Mouse (Mus musculus) intestine, postnatal 0 days (tissue): Measurements from ENCODE around the gene I830077J02Rik. TPM values are rescaled to one million over a fixed set of nuclear protein-coding genes. Genes with fewer than 3 reads are reported as not detected.

Source experiments
- ATAC-seq: fragments of 200-750 bp; cut with Nextera tagmentation; 2 replicates; pipeline ENCODE4 v1.8.0; 2017; ENCODE audit warnings: mild to moderate bottlenecking, moderate TSS enrichment, moderate library complexity
- H3K27ac ChIP-seq: fragments of 300-500 bp; sonication (generic); 2 replicates; pipeline ENCODE4 v1.5.1; 2014; ENCODE audit warnings: mild to moderate bottlenecking, low read depth, low read length, moderate library complexity
- H3K27me3 ChIP-seq: fragments of 300-500 bp; sonication (generic); replicated peaks from 2 replicates; pipeline ENCODE4 v1.6.1; 2014; ENCODE audit warnings: low read length, mixed read lengths; ENCODE audit not compliant: control insufficient read depth, insufficient read depth
- H3K36me3 ChIP-seq: fragments of 300-500 bp; sonication (generic); 2 replicates; pipeline ENCODE4 v1.6.1; 2014; ENCODE audit warnings: mild to moderate bottlenecking, moderate library complexity; ENCODE audit not compliant: control insufficient read depth, insufficient read depth
- H3K4me1 ChIP-seq: fragments of 300-500 bp; sonication (generic); replicated peaks from 2 replicates; pipeline ENCODE4 v1.6.1; 2014; ENCODE audit warnings: antibody characterized with exemption, low read length, mixed read lengths; ENCODE audit not compliant: control insufficient read depth, insufficient read depth
- H3K4me2 ChIP-seq: fragments of 300-500 bp; sonication (generic); replicated peaks from 2 replicates; pipeline ENCODE4 v1.6.1; 2014; ENCODE audit warnings: low read depth, mild to moderate bottlenecking, moderate library complexity
- H3K4me3 ChIP-seq: fragments of 300-500 bp; sonication (generic); 2 replicates; pipeline ENCODE4 v1.5.1; 2014; ENCODE audit warnings: low read depth, low read length
- H3K9ac ChIP-seq: fragments of 300-500 bp; sonication (generic); 2 replicates; pipeline ENCODE4 v1.6.1; 2014; ENCODE audit warnings: mild to moderate bottlenecking, low read depth, low read length
- H3K9me3 ChIP-seq: fragments of 300-500 bp; sonication (generic); 2 replicates; pipeline ENCODE4 v1.6.1; 2016; ENCODE audit warnings: mixed run types; ENCODE audit not compliant: control insufficient read depth
- CTCF ChIP-seq: sonication (generic); IDR thresholded peaks from 2 replicates; pipeline ENCODE4 v1.5.1; 2016; ENCODE audit warnings: low read depth, mild to moderate bottlenecking, control low read depth, antibody characterized with exemption, moderate library complexity
- WGBS: fragments of 180-500 bp; shearing (Covaris S2); extraction: QIAGEN DNeasy Blood & Tissue Kit; methylation state at CpG from one replicate; pipeline ENCODE4 v1.1.7; 2014; 5-methylcytosine and 5-hydroxymethylcytosine counted together
- polyA plus RNA-seq: library from polyadenylated mRNA; unstranded; fragments of >200 nt; fragmentation: Nextera tagmentation; extraction: Ambion mirVana; gene quantifications from 2 replicates; pipeline ENCODE4 v1.2.1, GENCODE M21; 2015

I830077J02Rik gene
- polyA plus RNA-seq, 1 experiment from 2014 or later = 0.89 TPM

- H3K4me2 ChIP-seq = no peak overlapping the region
- no peaks in the 10 kb centered on the region for H3K9me3 ChIP-seq
- H3K36me3 ChIP-seq = peaks cover 7% of the 10 kb centered on the region; the same call in 1 of the 2 replicates
- no peaks in the 10 kb centered on the region for H3K27me3 ChIP-seq
- 79% methylated on average over 5 of the region's 5 CpGs for WGBS
- no peak for ATAC-seq
- no peak overlapping the region for H3K4me3 ChIP-seq
- TF ChIP-seq CTCF = no peak
- no peaks in the 10 kb centered on the region for H3K4me1 ChIP-seq
- H3K9ac ChIP-seq = no peak overlapping the region
- H3K27ac ChIP-seq = no peak overlapping the region
These were observed 2.6 kb upstream of the I830077J02Rik start for GRCm38 (mm10) chr3:105935033-105935432.

DNA sequence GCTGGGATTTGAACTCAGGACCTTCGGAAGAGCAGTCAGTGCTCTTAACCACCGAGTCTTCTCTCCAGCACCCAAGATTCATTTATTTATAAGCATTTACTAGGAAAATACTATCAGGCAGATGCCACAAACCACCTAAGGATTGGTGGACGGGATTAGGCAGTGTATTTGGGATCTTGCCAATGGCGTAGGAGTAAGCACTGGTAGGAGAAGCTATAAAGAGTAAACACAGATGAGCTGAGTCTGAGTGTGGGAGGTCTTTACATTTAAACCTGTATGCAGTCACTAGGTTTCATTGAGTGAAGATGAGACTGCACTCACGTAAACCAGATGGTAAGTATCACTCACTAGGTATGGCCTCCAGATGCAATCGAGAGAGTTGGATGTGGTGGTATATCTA, 1.5 kb upstream of the I830077J02Rik start:
- H3K9me3 ChIP-seq = no peaks in the 10 kb centered on the region
- no peak for ATAC-seq
- 89% methylated on average over 6 of the region's 6 CpGs for WGBS
- no peak overlapping the region for H3K27ac ChIP-seq
- TF ChIP-seq CTCF = no peak
- no peak overlapping the region for H3K4me2 ChIP-seq
- H3K4me1 ChIP-seq = no peaks in the 10 kb centered on the region
- H3K36me3 ChIP-seq = peaks cover 7% of the 10 kb centered on the region; the same call in 1 of the 2 replicates
- no peaks in the 10 kb centered on the region for H3K27me3 ChIP-seq
- H3K9ac ChIP-seq = no peak overlapping the region
- no peak overlapping the region for H3K4me3 ChIP-seq

- no peak for ATAC-seq
- H3K9ac ChIP-seq = no peak overlapping the region
- H3K4me3 ChIP-seq = no peak overlapping the region
- no peak overlapping the region for H3K27ac ChIP-seq
- H3K4me2 ChIP-seq = no peak overlapping the region
- no peaks in the 10 kb centered on the region for H3K4me1 ChIP-seq
- no peaks in the 10 kb centered on the region for H3K36me3 ChIP-seq
- WGBS = 91% methylated on average over 2 of the region's 2 CpGs
- no peaks in the 10 kb centered on the region for H3K27me3 ChIP-seq
- no peak for TF ChIP-seq CTCF
- no peaks in the 10 kb centered on the region for H3K9me3 ChIP-seq
These were observed 1.4 kb downstream of the I830077J02Rik start for GRCm38 (mm10) chr3:105931095-105931494.

- Histone ChIP-seq H3K9ac (no peak overlapping the region), H3K27ac (no peak overlapping the region), H3K36me3 (no peaks in the 10 kb centered on the region), H3K4me1 (no peaks in the 10 kb centered on the region), H3K4me3 (no peak overlapping the region), H3K4me2 (no peak overlapping the region), H3K27me3 (no peaks in the 10 kb centered on the region), H3K9me3 (no peaks in the 10 kb centered on the region)
- no peak for TF ChIP-seq CTCF
- ATAC-seq = no peak
- WGBS = 79% methylated on average over 7 of the region's 7 CpGs
These were observed 2.6 kb downstream of the I830077J02Rik start for GRCm38 (mm10) chr3:105929821-105930220.

DNA sequence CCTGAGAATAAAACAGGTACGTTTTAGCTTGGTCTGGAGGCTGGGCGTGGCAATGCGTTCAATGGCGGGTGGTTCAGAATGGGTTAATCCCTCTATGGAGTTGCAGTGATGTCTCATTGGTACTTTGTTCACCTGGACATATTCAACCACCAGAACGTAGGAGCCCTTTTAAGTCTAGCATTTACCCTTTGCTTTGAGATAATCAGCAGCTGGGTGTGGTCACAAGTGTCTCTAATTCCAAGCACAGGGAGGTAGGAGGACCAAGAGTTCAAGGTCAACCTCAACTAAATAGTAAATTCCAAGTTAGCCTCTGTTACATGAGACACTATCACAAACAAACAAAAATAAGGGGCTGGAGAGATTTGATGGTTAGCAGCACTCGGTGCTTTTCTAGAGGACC, 3.7 kb downstream of the I830077J02Rik start:
- H3K9me3 ChIP-seq = no peaks in the 10 kb centered on the region
- H3K4me2 ChIP-seq = no peak overlapping the region
- H3K27me3 ChIP-seq = no peaks in the 10 kb centered on the region
- WGBS = 79% methylated on average over 6 of the region's 6 CpGs
- TF ChIP-seq CTCF = no peak
- no peaks in the 10 kb centered on the region for H3K36me3 ChIP-seq
- no peak for ATAC-seq
- H3K4me1 ChIP-seq = no peaks in the 10 kb centered on the region
- no peak overlapping the region for H3K4me3 ChIP-seq
- no peak overlapping the region for H3K9ac ChIP-seq
- H3K27ac ChIP-seq = no peak overlapping the region

DNA sequence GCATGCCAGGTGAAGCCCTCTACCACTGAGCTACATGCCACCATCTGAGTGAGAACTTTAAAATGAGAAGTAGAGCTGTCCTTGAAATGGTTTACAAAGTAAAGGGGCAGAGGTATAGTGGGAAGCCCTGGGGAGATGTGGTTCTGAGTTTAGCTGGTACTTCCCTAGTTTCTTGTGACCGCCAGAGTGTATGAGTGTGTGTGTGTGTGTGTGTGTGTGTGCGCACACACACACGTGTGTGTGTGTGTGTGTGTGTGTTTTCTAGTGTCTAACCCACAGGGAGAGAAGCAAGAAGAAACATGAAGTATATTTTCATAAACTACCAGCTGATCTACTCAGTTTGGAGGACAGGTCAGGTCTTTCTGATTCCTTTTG, 4.3 kb downstream of the I830077J02Rik start:
- WGBS = 88% methylated on average over 3 of the region's 3 CpGs
- Histone ChIP-seq H3K36me3 (no peaks in the 10 kb centered on the region), H3K27ac (no peak overlapping the region), H3K9ac (no peak overlapping the region), H3K4me2 (no peak overlapping the region), H3K4me1 (no peaks in the 10 kb centered on the region), H3K4me3 (no peak overlapping the region), H3K9me3 (no peaks in the 10 kb centered on the region), H3K27me3 (no peaks in the 10 kb centered on the region)
- no peak for TF ChIP-seq CTCF
- no peak for ATAC-seq

- Histone ChIP-seq H3K4me3 (no peak overlapping the region), H3K4me1 (no peaks in the 10 kb centered on the region), H3K9me3 (no peaks in the 10 kb centered on the region), H3K27ac (no peak overlapping the region), H3K27me3 (no peaks in the 10 kb centered on the region), H3K4me2 (no peak overlapping the region), H3K9ac (no peak overlapping the region), H3K36me3 (no peaks in the 10 kb centered on the region)
- no peak for TF ChIP-seq CTCF
- no peak for ATAC-seq
- WGBS = 82% methylated on average over 7 of the region's 7 CpGs
These were observed 4.8 kb downstream of the I830077J02Rik start for GRCm38 (mm10) chr3:105927561-105928194.
